In genomic region chr4:120598922-120599321, GRCm38 (mm10) we compare ENCODE assay signal across 24 mouse cellular contexts. TPM values are rescaled to one million over a fixed set of nuclear protein-coding genes. Genes with fewer than 3 reads are reported as not detected.
DNase-seq lines count a peak whose midpoint lies in the region; ATAC-seq and TF ChIP-seq lines count a peak whose summit lies in the region.
"Had no signal": no experiment of that assay in that cellular context is flagged by ENCODE, and none has a peak within 500 bp of the region (broad histone marks: within the 10 kb centered on the region; RNA-seq: fewer than 3 reads in every experiment).

No protein-coding gene starts in this region.

- TF ChIP-seq EP300 in CH12.LX (IDR thresholded peaks at IDR 0.05; ENCODE audit: low read length): no peak
- TF ChIP-seq EP300 in liver, embryonic 14.5 days (IDR thresholded peaks at IDR 0.05; ENCODE audit: low read depth): no peak

- DNase-seq in forebrain, embryonic 11.5 days (ENCODE audit: low spot score): peak; percentile 33
- DNase-seq in CH12.LX (ENCODE audit: extremely low read depth): peak; percentile 45
- no peak for DNase-seq in liver, embryonic 14.5 days (ENCODE audit: low read depth in 3 of 3, low spot score in 3 of 3)
- no peak for DNase-seq in thymus, postnatal 14 days
- DNase-seq in gastrocnemius, postnatal 4 days (ENCODE audit: low spot score in 2 of 2): no peak
- no peak for DNase-seq in urinary bladder, adult 18-20 months (ENCODE audit: low spot score in 2 of 2)
- DNase-seq: cerebellum, postnatal 10 days; embryo, embryonic 11 days; gastrocnemius, postnatal 25 days; heart, postnatal 36 days; right cerebral cortex, postnatal 14 days; thymus, adult 18-20 months had no signal

- no peak overlapping the region for H3K4me3 ChIP-seq in forebrain, embryonic 11.5 days (ENCODE audit: low read depth, low read length)
- H3K4me3 ChIP-seq in forebrain, embryonic 13.5 days: no peak overlapping the region
- H3K4me3 ChIP-seq in CH12.LX (replicated peaks in 1 of 3; ENCODE audit: low read depth in 2 of 3, low read length in 2 of 3, poor library complexity in 1 of 3): no peak overlapping the region
- no peak overlapping the region for H3K4me3 ChIP-seq in kidney, embryonic 14.5 days (ENCODE audit: low read length)
- no peak overlapping the region for H3K4me3 ChIP-seq in liver, embryonic 14.5 days (ENCODE audit: insufficient read depth in 1 of 2, low read depth in 2 of 2, low read length in 2 of 2)
- H3K4me3 ChIP-seq: heart, embryonic 12.5 days; megakaryocyte, embryonic 14.5 days had no signal

- no peaks in the 10 kb centered on the region for H3K79me2 ChIP-seq in CH12.LX (replicated peaks; ENCODE audit: control insufficient read depth, extremely low read depth, insufficient read depth, poor library complexity, severe bottlenecking)

- TF ChIP-seq RAD21 in CH12.LX (IDR thresholded peaks at IDR 0.05; ENCODE audit: low read depth, low read length): no peak

- in situ Hi-C loops in CH12.LX (cut with MboI; ENCODE audit: low pct_ligation_motif_present, low pct_unique_long_range_greater_than_20kb, low sequenced_read_pairs): loop anchor here (25.0 kb wide), 1 partner anchor 263 kb away; the partner anchor contains the start of gene Rims3

- no peak overlapping the region for H3K9ac ChIP-seq in forebrain, embryonic 11.5 days (ENCODE audit: low read length)
- no peak overlapping the region for H3K9ac ChIP-seq in forebrain, embryonic 13.5 days
- no peak overlapping the region for H3K9ac ChIP-seq in CH12.LX (ENCODE audit: insufficient read depth, low read depth)
- no peak overlapping the region for H3K9ac ChIP-seq in kidney, embryonic 14.5 days (ENCODE audit: low read depth, low read length)
- H3K9ac ChIP-seq in liver, embryonic 14.5 days (replicated peaks): no peak overlapping the region
- H3K9ac ChIP-seq: heart, embryonic 12.5 days had no signal

- no peaks in the 10 kb centered on the region; the same call in 1 of the 2 replicates for H3K4me1 ChIP-seq in forebrain, embryonic 11.5 days (replicated peaks; ENCODE audit: control insufficient read depth, insufficient read depth, low read length)
- H3K4me1 ChIP-seq in forebrain, embryonic 13.5 days: no peaks in the 10 kb centered on the region
- peaks cover 2 to 36% of the 10 kb centered on the region in 2 experiments; a peak in 2 of 4 replicates for H3K4me1 ChIP-seq in CH12.LX (ENCODE audit: control insufficient read depth in 1 of 2, insufficient read depth in 2 of 2)
- no peaks in the 10 kb centered on the region for H3K4me1 ChIP-seq in kidney, embryonic 14.5 days (ENCODE audit: control insufficient read depth, insufficient read depth, low read length)
- peaks cover 3 to 10% of the 10 kb centered on the region in 2 experiments for H3K4me1 ChIP-seq in liver, embryonic 14.5 days (replicated peaks; ENCODE audit: control insufficient read depth in 2 of 2, insufficient read depth in 2 of 2, low read length in 1 of 2)

- dilution Hi-C loops in CH12.LX (cut with MboI; ENCODE audit: extremely low pct_ligation_motif_present, extremely low pct_unique_long_range_greater_than_20kb, low sequenced_read_pairs): no loop called here

- no peak overlapping the region for H3K27ac ChIP-seq in forebrain, embryonic 11.5 days (ENCODE audit: low read depth, low read length)
- H3K27ac ChIP-seq in forebrain, embryonic 13.5 days: no peak overlapping the region
- no peak overlapping the region for H3K27ac ChIP-seq in CH12.LX (ENCODE audit: insufficient read depth, low read depth)
- H3K27ac ChIP-seq in kidney, embryonic 14.5 days (ENCODE audit: low read depth, low read length): no peak overlapping the region
- no peak overlapping the region for H3K27ac ChIP-seq in liver, embryonic 14.5 days
- H3K27ac ChIP-seq: hindbrain, postnatal 0 days had no signal

- ATAC-seq in forebrain, embryonic 11.5 days (replicated peaks; ENCODE audit: low FRiP score): no peak
- ATAC-seq in forebrain, embryonic 13.5 days: no peak
- ATAC-seq in kidney, embryonic 14.5 days (ENCODE audit: low FRiP score, low TSS enrichment): peak; percentile 82
- 0 out of 2 replicates have a peak, but pooled peaks have one; percentile 31 for ATAC-seq in liver, embryonic 14.5 days (ENCODE audit: insufficient read depth)
- ATAC-seq: hindbrain, postnatal 0 days; lung, postnatal 0 days; Patski had no signal

- no peaks in the 10 kb centered on the region for H3K9me3 ChIP-seq in forebrain, embryonic 11.5 days (ENCODE audit: control insufficient read depth, low read length)
- H3K9me3 ChIP-seq in forebrain, embryonic 13.5 days (replicated peaks): no peaks in the 10 kb centered on the region
- H3K9me3 ChIP-seq in CH12.LX (replicated peaks; ENCODE audit: low read length): no peaks in the 10 kb centered on the region
- no peaks in the 10 kb centered on the region for H3K9me3 ChIP-seq in kidney, embryonic 14.5 days (ENCODE audit: control insufficient read depth, low read length)
- no peaks in the 10 kb centered on the region for H3K9me3 ChIP-seq in liver, embryonic 14.5 days (ENCODE audit: control insufficient read depth, low read length)
- H3K9me3 ChIP-seq: heart, embryonic 12.5 days had no signal

- no peaks in the 10 kb centered on the region for H3K27me3 ChIP-seq in forebrain, embryonic 11.5 days (ENCODE audit: control insufficient read depth, insufficient read depth, low read length)
- H3K27me3 ChIP-seq in forebrain, embryonic 13.5 days: no peaks in the 10 kb centered on the region
- peaks cover 3% of the 10 kb centered on the region for H3K27me3 ChIP-seq in CH12.LX (replicated peaks)
- H3K27me3 ChIP-seq in kidney, embryonic 14.5 days (ENCODE audit: control insufficient read depth, insufficient read depth, low read length): no peaks in the 10 kb centered on the region
- H3K27me3 ChIP-seq in liver, embryonic 14.5 days (ENCODE audit: control insufficient read depth, insufficient read depth, low read length): no peaks in the 10 kb centered on the region
- H3K27me3 ChIP-seq: heart, embryonic 12.5 days; Patski had no signal

- WGBS in forebrain, embryonic 11.5 days: 9% methylated on average over 2 of the region's 2 CpGs
- WGBS in forebrain, embryonic 13.5 days: 10% methylated on average over 2 of the region's 2 CpGs
- WGBS in kidney, embryonic 14.5 days: 14% methylated on average over 2 of the region's 2 CpGs
- WGBS in liver, embryonic 14.5 days (ENCODE audit: insufficient replicate concordance): 25% methylated on average over 2 of the region's 2 CpGs

- no peak for TF ChIP-seq CTCF in CH12.LX (conservative IDR thresholded peaks at IDR 0.05 in 1 of 2, IDR thresholded peaks at IDR 0.05 in 1 of 2; ENCODE audit: low read depth in 2 of 2, low read length in 2 of 2)
- TF ChIP-seq CTCF in liver, embryonic 14.5 days (IDR thresholded peaks at IDR 0.05; ENCODE audit: low read depth): no peak

- H3K4me2 ChIP-seq in forebrain, embryonic 11.5 days (ENCODE audit: low read depth, low read length, severe bottlenecking): no peak overlapping the region
- H3K4me2 ChIP-seq in forebrain, embryonic 13.5 days: no peak overlapping the region
- no peak overlapping the region; the same call in 1 of the 2 replicates for H3K4me2 ChIP-seq in CH12.LX (ENCODE audit: insufficient read depth, low read depth, poor library complexity, severe bottlenecking)
- no peak overlapping the region for H3K4me2 ChIP-seq in kidney, embryonic 14.5 days (replicated peaks; ENCODE audit: low read depth, low read length)
- no peak overlapping the region for H3K4me2 ChIP-seq in liver, embryonic 14.5 days (ENCODE audit: low read depth)
- H3K4me2 ChIP-seq: heart, embryonic 12.5 days had no signal

- no peaks in the 10 kb centered on the region for H3K36me3 ChIP-seq in forebrain, embryonic 11.5 days (ENCODE audit: control insufficient read depth, insufficient read depth, low read length)
- no peaks in the 10 kb centered on the region for H3K36me3 ChIP-seq in forebrain, embryonic 13.5 days (ENCODE audit: poor library complexity, severe bottlenecking)
- H3K36me3 ChIP-seq in CH12.LX (replicated peaks in 1 of 2; ENCODE audit: control insufficient read depth in 1 of 2, insufficient read depth in 1 of 2, low read length in 1 of 2): no peaks in the 10 kb centered on the region
- no peaks in the 10 kb centered on the region for H3K36me3 ChIP-seq in kidney, embryonic 14.5 days (ENCODE audit: control insufficient read depth, insufficient read depth, low read length)
- no peaks in the 10 kb centered on the region for H3K36me3 ChIP-seq in liver, embryonic 14.5 days (replicated peaks; ENCODE audit: control insufficient read depth, insufficient read depth, low read depth)
- H3K36me3 ChIP-seq: heart, embryonic 12.5 days had no signal

- no peak for TF ChIP-seq POLR2A in CH12.LX (IDR thresholded peaks at IDR 0.05; ENCODE audit: low read depth, low read length)

TF ChIP-seq in CH12.LX, 34 proteins besides CTCF, POLR2A, EP300 and RAD21:
- TF ChIP-seq TCF12 (IDR thresholded peaks at IDR 0.05; ENCODE audit: low read depth, low read length) (no peak), CHD1 (IDR thresholded peaks at IDR 0.05; ENCODE audit: low read depth, low read length) (no peak)

RNA-seq across cellular contexts. Expression of gene Gm8439, which starts 10.4 kb away (rescaled TPM):
- polyA plus RNA-seq in forebrain, embryonic 11.5 days (2014; fragmentation: Nextera tagmentation; extraction: Ambion mirVana): not detected in 2 replicates
- not detected in 2 replicates for polyA plus RNA-seq in forebrain, embryonic 13.5 days (2015; fragmentation: Nextera tagmentation; extraction: Ambion mirVana)
- total RNA-seq in CH12.LX (2012; rRNA removed) (not detected in 2 replicates), CH12.LX (2014; rRNA removed) (not detected in 2 replicates)
- not detected in 2 replicates for polyA plus RNA-seq in CH12.LX (2012; ENCODE audit: insufficient read length, low read depth)
- not detected in 2 replicates for polyA plus RNA-seq in kidney, embryonic 14.5 days (2014; fragmentation: Nextera tagmentation; extraction: Ambion mirVana)
- polyA plus RNA-seq in liver, embryonic 14.5 days (2012; rRNA removed): not detected in 2 replicates
- polyA plus RNA-seq in liver, embryonic 14.5 days (2014; fragmentation: Nextera tagmentation; extraction: Ambion mirVana): not detected in 2 replicates
- total RNA-seq in gastrocnemius, postnatal 4 days (2021): not detected
- total RNA-seq: adrenal gland, postnatal 4 days; gastrocnemius, postnatal 25 days; heart, postnatal 36 days; hindbrain, postnatal 0 days; layer of hippocampus, adult 18-20 months; left cerebral cortex, adult 8-10 months had no signal
- polyA plus RNA-seq: heart, embryonic 12.5 days; hindbrain, postnatal 0 days; limb, embryonic 14.5 days; lung, postnatal 0 days; neural tube, embryonic 11.5 days; Patski had no signal

RNA-seq across cellular contexts. Expression of gene Ctps, which starts 28.8 kb away (rescaled TPM):
- polyA plus RNA-seq in forebrain, embryonic 11.5 days (2014; fragmentation: Nextera tagmentation; extraction: Ambion mirVana): 142 and 149 TPM in 2 replicates
- polyA plus RNA-seq in forebrain, embryonic 13.5 days (2015; fragmentation: Nextera tagmentation; extraction: Ambion mirVana): 107 and 114 TPM in 2 replicates
- total RNA-seq in CH12.LX (2012; rRNA removed) (93.2 and 114 TPM in 2 replicates), CH12.LX (2014; rRNA removed) (179 and 187 TPM in 2 replicates)
- polyA plus RNA-seq in CH12.LX (2012; ENCODE audit: insufficient read length, low read depth): 140 and 148 TPM in 2 replicates
- 80.5 and 102 TPM in 2 replicates for polyA plus RNA-seq in kidney, embryonic 14.5 days (2014; fragmentation: Nextera tagmentation; extraction: Ambion mirVana)
- polyA plus RNA-seq in liver, embryonic 14.5 days (2012; rRNA removed): 13.4 and 18.9 TPM in 2 replicates
- 32.9 and 36.0 TPM in 2 replicates for polyA plus RNA-seq in liver, embryonic 14.5 days (2014; fragmentation: Nextera tagmentation; extraction: Ambion mirVana)
- total RNA-seq in gastrocnemius, postnatal 4 days (2021): 10 to 100 TPM; 33.4 to 35.3 TPM

Comparison
In these comparisons a context has a peak if more than half of its experiments do, and no peak if none do; other contexts are left out.
1. ATAC-seq: peak in kidney, embryonic 14.5 days (single experiment) and liver, embryonic 14.5 days (single experiment); none in forebrain, embryonic 11.5 days (single experiment) and forebrain, embryonic 13.5 days (single experiment).
2. DNase-seq: peak in forebrain, embryonic 11.5 days (single experiment) and CH12.LX (single experiment); none in liver, embryonic 14.5 days (0 of 3), thymus, postnatal 14 days (single experiment), gastrocnemius, postnatal 4 days (0 of 2) and urinary bladder, adult 18-20 months (0 of 2).